Mouse (Mus musculus) midbrain, postnatal 0 days (tissue): ENCODE data around the gene Arg2. TPM values are rescaled to one million over a fixed set of nuclear protein-coding genes. Genes with fewer than 3 reads are reported as not detected.

Experiments used
- ATAC-seq: fragments of 200-750 bp; cut with Nextera tagmentation; 2 replicates; pipeline ENCODE4 v1.8.0; 2017; ENCODE audit warnings: moderate number of reproducible peaks, mild to moderate bottlenecking, moderate TSS enrichment, moderate library complexity; ENCODE audit not compliant: low FRiP score
- DNase-seq: peaks from one replicate; pipeline ENCODE4 v3.0.0-alpha.2; 2015; ENCODE audit warnings: low spot score
- H3K27ac ChIP-seq: fragments of 300-500 bp; sonication (generic); 2 replicates; pipeline ENCODE4 v1.5.1; 2014; ENCODE audit warnings: low read depth, mild to moderate bottlenecking, low read length, mixed read lengths
- H3K27me3 ChIP-seq: fragments of 300-500 bp; sonication (generic); 2 replicates; pipeline ENCODE4 v1.6.1; 2014; ENCODE audit warnings: low read length, control low read depth, mixed read lengths; ENCODE audit not compliant: insufficient read depth
- H3K36me3 ChIP-seq: fragments of 300-500 bp; sonication (generic); 2 replicates; pipeline ENCODE4 v1.6.1; 2014; ENCODE audit warnings: low read length, control low read depth, mixed read lengths; ENCODE audit not compliant: insufficient read depth
- H3K4me1 ChIP-seq: fragments of 300-500 bp; sonication (generic); 2 replicates; pipeline ENCODE4 v1.6.1; 2014; ENCODE audit warnings: mild to moderate bottlenecking, control low read depth, antibody characterized with exemption, low read length, mixed read lengths; ENCODE audit not compliant: insufficient read depth
- H3K4me2 ChIP-seq: fragments of 300-500 bp; sonication (generic); 2 replicates; pipeline ENCODE4 v1.6.1; 2014; ENCODE audit warnings: low read depth, mild to moderate bottlenecking, low read length, mixed read lengths; ENCODE audit not compliant: poor library complexity, severe bottlenecking
- H3K4me3 ChIP-seq: fragments of 300-500 bp; sonication (generic); 2 replicates; pipeline ENCODE4 v1.5.1; 2014; ENCODE audit warnings: low read depth, mild to moderate bottlenecking, low read length, moderate library complexity
- H3K9ac ChIP-seq: fragments of 300-500 bp; sonication (generic); replicated peaks from 2 replicates; pipeline ENCODE4 v1.6.1; 2014; ENCODE audit warnings: mild to moderate bottlenecking, low read length, moderate library complexity, mixed read lengths; ENCODE audit not compliant: poor library complexity, severe bottlenecking
- H3K9me3 ChIP-seq: fragments of 300-500 bp; sonication (generic); 2 replicates; pipeline ENCODE4 v1.6.1; 2016; ENCODE audit warnings: low read length, control low read depth
- CTCF ChIP-seq: IDR thresholded peaks from 2 replicates; pipeline ENCODE4 v1.5.1; 2016; ENCODE audit warnings: antibody characterized with exemption, mild to moderate bottlenecking
- WGBS: fragments of 180-500 bp; shearing (Covaris S2); extraction: QIAGEN DNeasy Blood & Tissue Kit; methylation state at CpG from one replicate; pipeline ENCODE4 v1.1.7; 2014; 5-methylcytosine and 5-hydroxymethylcytosine counted together
- polyA plus RNA-seq: library from polyadenylated mRNA; unstranded; fragments of >200 nt; fragmentation: Nextera tagmentation; extraction: Ambion mirVana; gene quantifications from 2 replicates; pipeline ENCODE4 v1.2.1, GENCODE M21; 2015
- total RNA-seq: library from RNA; depleted of rRNA; stranded (reverse); fragments of >200 nt; gene quantifications from 2 replicates; pipeline ENCODE4 v1.2.3, GENCODE M21; 2014; rRNA removed

Arg2 gene
- total and polyA plus RNA-seq, 2 experiments from 2014 or later: 16.5 to 22.5 TPM

GRCm38 (mm10) chr12:79191701-79192100 is 61.1 kb downstream of the Arg2 start:
- peak; percentile 89 for DNase-seq
- peak; percentile 83 for ATAC-seq
- Histone ChIP-seq H3K4me2 (peak overlapping the region; percentile 64), H3K4me1 (peaks cover 7% of the 10 kb centered on the region), H3K4me3 (peak overlapping the region; percentile 58), H3K9ac (peak overlapping the region; percentile 56), H3K36me3 (peaks cover 14% of the 10 kb centered on the region; the same call in 1 of the 2 replicates), H3K9me3 (no peaks in the 10 kb centered on the region), H3K27me3 (no peaks in the 10 kb centered on the region), H3K27ac (peak overlapping the region; percentile 72)
- peak; percentile 78 for TF ChIP-seq CTCF
- 4% methylated on average over 14 of the region's 14 CpGs for WGBS

GRCm38 (mm10) chr12:79192193-79192592 is 61.6 kb downstream of the Arg2 start, which contains the start of gene Rdh11:
Gene Rdh11, minus strand, starts transcription at chr12:79192293.
- Histone ChIP-seq H3K4me1 (peaks cover 7% of the 10 kb centered on the region), H3K9me3 (no peaks in the 10 kb centered on the region), H3K4me3 (peak within 1 kb of the TSS; percentile 58), H3K27ac (peak within 1 kb of the TSS; percentile 72), H3K9ac (peak within 1 kb of the TSS; percentile 56), H3K4me2 (peak within 1 kb of the TSS; percentile 64), H3K27me3 (no peaks in the 10 kb centered on the region), H3K36me3 (peaks cover 12% of the 10 kb centered on the region; the same call in 1 of the 2 replicates)
- ATAC-seq (no peak), DNase-seq (no peak)
- WGBS: 62% methylated on average over 6 of the region's 6 CpGs
- no peak for TF ChIP-seq CTCF

GRCm38 (mm10) chr12:79193441-79193840 is 62.9 kb downstream of the Arg2 start:
- DNase-seq (peak; percentile 68), ATAC-seq (no peak)
- H3K36me3 ChIP-seq: no peaks in the 10 kb centered on the region
- no peak overlapping the region for H3K4me2 ChIP-seq
- no peak overlapping the region for H3K27ac ChIP-seq
- peak; percentile 74 for TF ChIP-seq CTCF
- H3K27me3 ChIP-seq: no peaks in the 10 kb centered on the region
- no peak overlapping the region for H3K4me3 ChIP-seq
- H3K9ac ChIP-seq: no peak overlapping the region
- 8% methylated on average over 3 of the region's 3 CpGs for WGBS
- H3K9me3 ChIP-seq: no peaks in the 10 kb centered on the region
- peaks cover 7% of the 10 kb centered on the region for H3K4me1 ChIP-seq

- H3K27me3 ChIP-seq: no peaks in the 10 kb centered on the region
- ATAC-seq (no peak), DNase-seq (no peak)
- H3K36me3 ChIP-seq: no peaks in the 10 kb centered on the region
- no peaks in the 10 kb centered on the region for H3K4me1 ChIP-seq
- H3K27ac ChIP-seq: no peak overlapping the region
- H3K4me2 ChIP-seq: no peak overlapping the region
- WGBS: 89% methylated on average over 5 of the region's 5 CpGs
- no peak overlapping the region for H3K4me3 ChIP-seq
- no peaks in the 10 kb centered on the region for H3K9me3 ChIP-seq
- H3K9ac ChIP-seq: no peak overlapping the region
- TF ChIP-seq CTCF: no peak
Measured at GRCm38 (mm10) chr12:79197105-79197504, 66.5 kb downstream of the Arg2 start.

GRCm38 (mm10) chr12:79201882-79202281 is 71.3 kb downstream of the Arg2 start:
- H3K9ac ChIP-seq: no peak overlapping the region
- H3K4me3 ChIP-seq: no peak overlapping the region
- DNase-seq: no peak
- no peaks in the 10 kb centered on the region for H3K27me3 ChIP-seq
- ATAC-seq: no peak
- no peak overlapping the region for H3K27ac ChIP-seq
- TF ChIP-seq CTCF: no peak
- H3K4me2 ChIP-seq: no peak overlapping the region
- no peaks in the 10 kb centered on the region for H3K9me3 ChIP-seq
- no peaks in the 10 kb centered on the region for H3K36me3 ChIP-seq
- no peaks in the 10 kb centered on the region for H3K4me1 ChIP-seq
- WGBS: 71% methylated on average over 3 of the region's 3 CpGs

Other genes starting within 250 kb of the Arg2 start
- gene Plek2, start 223.8 kb upstream of the Arg2 start, total RNA-seq: 2.0 and 3.8 TPM in 2 replicates
- gene Plek2, start 223.8 kb upstream of the Arg2 start, polyA plus RNA-seq: 3.2 and 4.0 TPM in 2 replicates
- gene Tmem229b, start 123.2 kb upstream of the Arg2 start, total RNA-seq: 214 and 215 TPM in 2 replicates
- gene Tmem229b, start 123.2 kb upstream of the Arg2 start, polyA plus RNA-seq: 63.2 and 65.9 TPM in 2 replicates
- gene Plekhh1, start 101.6 kb upstream of the Arg2 start, total RNA-seq: 5.4 and 6.1 TPM in 2 replicates
- gene Plekhh1, start 101.6 kb upstream of the Arg2 start, polyA plus RNA-seq: 1.00 and 1.1 TPM in 2 replicates
- gene Pigh, start 41.1 kb upstream of the Arg2 start, total RNA-seq: 12.6 and 20.0 TPM in 2 replicates
- 12.5 and 14.1 TPM in 2 replicates for gene Pigh, start 41.1 kb upstream of the Arg2 start, polyA plus RNA-seq
- 83.0 and 98.8 TPM in 2 replicates for gene Vti1b, start 41.9 kb downstream of the Arg2 start, total RNA-seq
- 228 and 230 TPM in 2 replicates for gene Vti1b, start 41.9 kb downstream of the Arg2 start, polyA plus RNA-seq
- gene Rdh11, start 61.5 kb downstream of the Arg2 start, total RNA-seq: 46.8 and 50.8 TPM in 2 replicates
- gene Rdh11, start 61.5 kb downstream of the Arg2 start, polyA plus RNA-seq: 35.3 and 40.9 TPM in 2 replicates
- gene Rdh12, start 78.1 kb downstream of the Arg2 start, total RNA-seq: 0.93 and 1.3 TPM in 2 replicates
- gene Rdh12, start 78.1 kb downstream of the Arg2 start, polyA plus RNA-seq: 1.0 and 1.3 TPM in 2 replicates
- 10.3 and 25.6 TPM in 2 replicates for gene Zfyve26, start 165.5 kb downstream of the Arg2 start, total RNA-seq
- gene Zfyve26, start 165.5 kb downstream of the Arg2 start, polyA plus RNA-seq: 4.3 and 6.2 TPM in 2 replicates
- gene Rad51b, start 166.5 kb downstream of the Arg2 start, total RNA-seq: 0.09 and 0.22 TPM in 2 replicates
- 0.38 and 0.74 TPM in 2 replicates for gene Rad51b, start 166.5 kb downstream of the Arg2 start, polyA plus RNA-seq